Comparison of ENCODE assay signal across 33 mouse cellular contexts in genomic region chr7:45179469-45179868, GRCm38 (mm10). TPM values are rescaled to one million over a fixed set of nuclear protein-coding genes. Genes with fewer than 3 reads are reported as not detected.
"Had no signal": no experiment of that assay in that cellular context is flagged by ENCODE, and none has a peak within 500 bp of the region (broad histone marks: within the 10 kb centered on the region; RNA-seq: fewer than 3 reads in every experiment).

TSS of gene Gfy (minus strand) at chr7:45179569.

- H3K9me3 ChIP-seq: embryonic facial prominence, embryonic 12.5 days; forebrain, embryonic 10.5 days; forebrain, embryonic 12.5 days; forebrain, embryonic 13.5 days; forebrain, embryonic 15.5 days had no signal

- ATAC-seq: forebrain, embryonic 13.5 days; forebrain, embryonic 14.5 days; forebrain, embryonic 15.5 days; forebrain, embryonic 16.5 days; forebrain, postnatal 0 days had no signal

- H3K36me3 ChIP-seq: embryonic facial prominence, embryonic 12.5 days; forebrain, embryonic 10.5 days; forebrain, embryonic 12.5 days; forebrain, embryonic 15.5 days had no signal

- H3K9ac ChIP-seq: embryonic facial prominence, embryonic 12.5 days; forebrain, embryonic 12.5 days; forebrain, embryonic 13.5 days; forebrain, embryonic 15.5 days; forebrain, postnatal 0 days had no signal

- DNase-seq: cerebellum, adult 18-20 months; cerebellum, adult 2 months; cerebellum, adult 8-10 months; cerebellum, adult 9-10 months; cerebellum, adult 9-11 months; cerebellum, postnatal 10 days; cerebellum, postnatal 14 days; cerebellum, postnatal 25 days; cerebellum, postnatal 36 days; embryo, embryonic 11 days; forebrain, postnatal 0 days; gastrocnemius, adult 2 months; gastrocnemius, postnatal 10 days; gastrocnemius, postnatal 14 days; gastrocnemius, postnatal 25 days; gastrocnemius, postnatal 36 days; heart, adult 11 months; heart, adult 18-20 months; heart, adult 2 months had no signal

- H3K4me2 ChIP-seq: embryonic facial prominence, embryonic 12.5 days; forebrain, embryonic 12.5 days; forebrain, embryonic 13.5 days; forebrain, embryonic 15.5 days had no signal

- H3K4me3 ChIP-seq: embryonic facial prominence, embryonic 12.5 days; erythroblast, embryonic 14.5 days; forebrain, embryonic 12.5 days; forebrain, embryonic 15.5 days; gastrocnemius, adult 2 months; heart, adult 2 months had no signal

- H3K27ac ChIP-seq: embryonic facial prominence, embryonic 12.5 days; forebrain, embryonic 10.5 days; forebrain, embryonic 12.5 days; forebrain, embryonic 13.5 days; forebrain, embryonic 15.5 days; gastrocnemius, adult 2 months; heart, adult 2 months had no signal

RNA-seq across cellular contexts. Expression of gene Gfy, which starts in this region (rescaled TPM):
- total RNA-seq: common myeloid progenitor, adult 5-6 weeks; forebrain, postnatal 0 days; gastrocnemius, adult 18-20 months; gastrocnemius, adult 2 months; gastrocnemius, adult 8-10 months; gastrocnemius, postnatal 25 days; gastrocnemius, postnatal 36 days; granulocyte monocyte progenitor cell, adult 5-6 weeks; heart, adult 18-20 months; heart, adult 2 months; heart, adult 8-10 months had no signal
- polyA plus RNA-seq: erythroblast, embryonic 14.5 days; forebrain, embryonic 13.5 days; forebrain, embryonic 14.5 days; forebrain, embryonic 15.5 days; forebrain, embryonic 16.5 days; forebrain, postnatal 0 days; gonadal fat pad, adult 2 months; heart, adult 2 months had no signal
